Mouse (Mus musculus) liver, embryonic 12.5 days (tissue): Measurements from ENCODE around the gene Plekhj1. TPM values are rescaled to one million over a fixed set of nuclear protein-coding genes. Genes with fewer than 3 reads are reported as not detected.

Experiments used
- ATAC-seq: fragments of 200-750 bp; cut with Nextera tagmentation; 2 replicates; pipeline ENCODE4 v1.8.0; 2017; ENCODE audit warnings: moderate number of reproducible peaks, mild to moderate bottlenecking, moderate library complexity
- H3K27ac ChIP-seq: fragments of 300-500 bp; sonication (generic); 2 replicates; pipeline ENCODE4 v1.5.1; 2016; ENCODE audit warnings: mild to moderate bottlenecking
- H3K27me3 ChIP-seq: fragments of 300-500 bp; sonication (generic); replicated peaks from 2 replicates; pipeline ENCODE4 v1.6.1; 2016; ENCODE audit warnings: mild to moderate bottlenecking, moderate library complexity
- H3K36me3 ChIP-seq: fragments of 300-500 bp; sonication (generic); 2 replicates; pipeline ENCODE4 v1.6.1; 2016; ENCODE audit warnings: mild to moderate bottlenecking, moderate library complexity
- H3K4me1 ChIP-seq: fragments of 300-500 bp; sonication (generic); 2 replicates; pipeline ENCODE4 v1.6.1; 2016
- H3K4me2 ChIP-seq: fragments of 300-500 bp; sonication (generic); 2 replicates; pipeline ENCODE4 v1.6.1; 2016; ENCODE audit warnings: mild to moderate bottlenecking, moderate library complexity
- H3K4me3 ChIP-seq: fragments of 300-500 bp; sonication (generic); 2 replicates; pipeline ENCODE4 v1.5.1; 2016; ENCODE audit warnings: mild to moderate bottlenecking, moderate library complexity
- H3K9ac ChIP-seq: fragments of 300-500 bp; sonication (generic); 2 replicates; pipeline ENCODE4 v1.6.1; 2016; ENCODE audit warnings: mild to moderate bottlenecking, moderate library complexity
- H3K9me3 ChIP-seq: fragments of 300-500 bp; sonication (generic); replicated peaks from 2 replicates; pipeline ENCODE4 v1.6.1; 2016; ENCODE audit warnings: mild to moderate bottlenecking, moderate library complexity
- WGBS: fragments of 180-500 bp; shearing (Covaris S2); methylation state at CpG from one replicate; pipeline ENCODE4 v1.1.7; 2016; ENCODE audit not compliant: insufficient replicate concordance; 5-methylcytosine and 5-hydroxymethylcytosine counted together
- polyA plus RNA-seq: library from polyadenylated mRNA; unstranded; fragments of >200 nt; fragmentation: Nextera tagmentation; extraction: Ambion mirVana; gene quantifications from 2 replicates; pipeline ENCODE4 v1.2.1, GENCODE M21; 2016

Plekhj1 gene
- polyA plus RNA-seq, 1 experiment from 2014 or later: 137 TPM

GRCm38 (mm10) chr10:80808985-80809632 lies 10.7 kb upstream of the Plekhj1 start:
- Histone ChIP-seq H3K4me2 (peak overlapping the region; percentile 88), H3K27me3 (peaks cover 76% of the 10 kb centered on the region)

GRCm38 (mm10) chr10:80808099-80808984 lies 9.9 kb upstream of the Plekhj1 start:
- Histone ChIP-seq H3K27ac (no peak overlapping the region), H3K9ac (no peak overlapping the region), H3K36me3 (peaks cover 23% of the 10 kb centered on the region), H3K4me1 (peaks cover 60% of the 10 kb centered on the region), H3K9me3 (no peaks in the 10 kb centered on the region), H3K27me3 (peaks cover 72% of the 10 kb centered on the region), H3K4me2 (peak overlapping the region; percentile 88), H3K4me3 (peak overlapping the region; percentile 5; the same call in 1 of the 2 replicates)
- ATAC-seq: no peak
- 19% methylated on average over 40 of the region's 40 CpGs for WGBS

More at GRCm38 (mm10) chr10:80808985-80809632, 10.7 kb upstream of the Plekhj1 start:
- no peak overlapping the region for H3K9ac ChIP-seq
- ATAC-seq: no peak
- peaks cover 16% of the 10 kb centered on the region for H3K36me3 ChIP-seq
- H3K9me3 ChIP-seq: no peaks in the 10 kb centered on the region
- WGBS: 12% methylated on average over 18 of the region's 18 CpGs
- peak overlapping the region; percentile 5; the same call in 1 of the 2 replicates for H3K4me3 ChIP-seq
- no peak overlapping the region for H3K27ac ChIP-seq
- H3K4me1 ChIP-seq: peaks cover 59% of the 10 kb centered on the region

- 3% methylated on average over 58 of the region's 58 CpGs for WGBS
- peaks cover 35% of the 10 kb centered on the region for H3K36me3 ChIP-seq
- H3K9ac ChIP-seq: peak overlapping the region; percentile 65
- peak overlapping the region; percentile 88 for H3K4me2 ChIP-seq
- peak overlapping the region; percentile 53; the same call in 1 of the 2 replicates for H3K27ac ChIP-seq
- peak overlapping the region; percentile 56 for H3K4me3 ChIP-seq
- peaks cover 60% of the 10 kb centered on the region for H3K4me1 ChIP-seq
- peak; percentile 11 for ATAC-seq
- no peaks in the 10 kb centered on the region for H3K9me3 ChIP-seq
- peaks cover 61% of the 10 kb centered on the region for H3K27me3 ChIP-seq
Measured at GRCm38 (mm10) chr10:80807057-80807627, 8.7 kb upstream of the Plekhj1 start.

- H3K4me3 ChIP-seq: peak overlapping the region; percentile 56
- H3K9me3 ChIP-seq: no peaks in the 10 kb centered on the region
- peaks cover 60% of the 10 kb centered on the region for H3K4me1 ChIP-seq
- peak overlapping the region; percentile 65 for H3K9ac ChIP-seq
- peak overlapping the region; percentile 53; the same call in 1 of the 2 replicates for H3K27ac ChIP-seq
- WGBS: 55% methylated on average over 34 of the region's 34 CpGs
- peak overlapping the region; percentile 88 for H3K4me2 ChIP-seq
- H3K27me3 ChIP-seq: peaks cover 54% of the 10 kb centered on the region
- H3K36me3 ChIP-seq: peaks cover 42% of the 10 kb centered on the region
- ATAC-seq: no peak
Measured at GRCm38 (mm10) chr10:80806341-80807056, 8.1 kb upstream of the Plekhj1 start.

GRCm38 (mm10) chr10:80805925-80806324 lies 7.5 kb upstream of the Plekhj1 start:
- no peaks in the 10 kb centered on the region for H3K9me3 ChIP-seq
- H3K4me1 ChIP-seq: peaks cover 64% of the 10 kb centered on the region
- peaks cover 47% of the 10 kb centered on the region for H3K36me3 ChIP-seq
- peak overlapping the region; percentile 88; the same call in 1 of the 2 replicates for H3K4me2 ChIP-seq
- H3K27ac ChIP-seq: 0 out of 2 replicates have a peak overlapping the region, but pooled peaks have one; percentile 26
- H3K4me3 ChIP-seq: no peak overlapping the region
- no peak overlapping the region for H3K9ac ChIP-seq
- WGBS: 17% methylated on average over 3 of the region's 3 CpGs
- peak; percentile 63 for ATAC-seq
- H3K27me3 ChIP-seq: peaks cover 49% of the 10 kb centered on the region

GRCm38 (mm10) chr10:80805322-80805721 lies 6.9 kb upstream of the Plekhj1 start:
- Histone ChIP-seq H3K27me3 (peaks cover 43% of the 10 kb centered on the region), H3K36me3 (peaks cover 53% of the 10 kb centered on the region), H3K4me3 (no peak overlapping the region), H3K4me2 (no peak overlapping the region), H3K9ac (no peak overlapping the region), H3K4me1 (peaks cover 68% of the 10 kb centered on the region), H3K27ac (peak overlapping the region; percentile 26; the same call in 1 of the 2 replicates), H3K9me3 (no peaks in the 10 kb centered on the region)
- ATAC-seq: 0 out of 2 replicates have a peak, but pooled peaks have one; percentile 3
- 84% methylated on average over 5 of the region's 5 CpGs for WGBS

- peaks cover 68% of the 10 kb centered on the region for H3K4me1 ChIP-seq
- peak within 1 kb of the TSS; percentile 88; the same call in 1 of the 2 replicates for H3K4me2 ChIP-seq
- peaks cover 38% of the 10 kb centered on the region for H3K27me3 ChIP-seq
- H3K36me3 ChIP-seq: peaks cover 57% of the 10 kb centered on the region
- no peaks in the 10 kb centered on the region for H3K9me3 ChIP-seq
- H3K9ac ChIP-seq: no peak within 1 kb of the TSS
- WGBS: 66% methylated on average over 6 of the region's 6 CpGs
- H3K4me3 ChIP-seq: no peak within 1 kb of the TSS
- peak within 1 kb of the TSS; percentile 26; the same call in 1 of the 2 replicates for H3K27ac ChIP-seq
- no peak for ATAC-seq
Measured at GRCm38 (mm10) chr10:80804916-80805315, 6.5 kb upstream of the Plekhj1 start, which contains the start of gene Amh. Gene Amh, plus strand, starts transcription at chr10:80805243.

GRCm38 (mm10) chr10:80804340-80804739 lies 5.9 kb upstream of the Plekhj1 start:
- WGBS: 95% methylated on average over 2 of the region's 2 CpGs
- no peak overlapping the region for H3K4me3 ChIP-seq
- H3K4me1 ChIP-seq: peaks cover 72% of the 10 kb centered on the region
- H3K27me3 ChIP-seq: peaks cover 33% of the 10 kb centered on the region
- H3K27ac ChIP-seq: no peak overlapping the region
- peaks cover 59% of the 10 kb centered on the region for H3K36me3 ChIP-seq
- no peak overlapping the region for H3K9ac ChIP-seq
- no peak for ATAC-seq
- H3K9me3 ChIP-seq: no peaks in the 10 kb centered on the region
- no peak overlapping the region for H3K4me2 ChIP-seq

GRCm38 (mm10) chr10:80802996-80803395 lies 4.6 kb upstream of the Plekhj1 start:
- Histone ChIP-seq H3K27ac (no peak overlapping the region), H3K36me3 (peaks cover 59% of the 10 kb centered on the region), H3K9ac (no peak overlapping the region), H3K4me2 (no peak overlapping the region), H3K4me1 (peaks cover 61% of the 10 kb centered on the region), H3K4me3 (no peak overlapping the region), H3K9me3 (no peaks in the 10 kb centered on the region), H3K27me3 (peaks cover 19% of the 10 kb centered on the region)
- 72% methylated on average over 3 of the region's 3 CpGs for WGBS
- no peak for ATAC-seq

GRCm38 (mm10) chr10:80802204-80802912 lies 3.9 kb upstream of the Plekhj1 start:
- no peak overlapping the region for H3K4me3 ChIP-seq
- H3K36me3 ChIP-seq: peaks cover 59% of the 10 kb centered on the region
- peak overlapping the region; percentile 10; the same call in 1 of the 2 replicates for H3K27ac ChIP-seq
- 83% methylated on average over 10 of the region's 10 CpGs for WGBS
- peaks cover 56% of the 10 kb centered on the region for H3K4me1 ChIP-seq
- H3K9me3 ChIP-seq: no peaks in the 10 kb centered on the region
- no peak overlapping the region for H3K9ac ChIP-seq
- no peak for ATAC-seq
- H3K27me3 ChIP-seq: peaks cover 13% of the 10 kb centered on the region
- no peak overlapping the region for H3K4me2 ChIP-seq
